Mouse (Mus musculus) C2C12 (cell line): ENCODE measurements around the gene Smim12. TPM values are rescaled to one million over a fixed set of nuclear protein-coding genes. Genes with fewer than 3 reads are reported as not detected.

Source experiments
- H3K27me3 ChIP-seq: one replicate; pipeline ENCODE4 v1.6.1; 2011; ENCODE audit not compliant: control insufficient read depth, insufficient read depth, insufficient read length
- H3K36me3 ChIP-seq: one replicate; pipeline ENCODE4 v1.6.1; 2011; ENCODE audit not compliant: control insufficient read depth, insufficient read depth
- H3K4me3 ChIP-seq: one replicate; pipeline ENCODE4 v1.5.1; 2011; ENCODE audit warnings: mild to moderate bottlenecking, control low read depth; ENCODE audit not compliant: poor library complexity, insufficient read depth, severe bottlenecking
- H3K79me2 ChIP-seq: one replicate; pipeline ENCODE4 v1.6.1; 2011; ENCODE audit not compliant: control insufficient read depth, insufficient read depth
- H3K79me3 ChIP-seq: one replicate; pipeline ENCODE4 v1.6.1; 2011; ENCODE audit warnings: low read depth, control low read depth
- H3ac ChIP-seq: one replicate; pipeline ENCODE3; 2011; ENCODE audit warnings: low read depth; ENCODE audit not compliant: control insufficient read depth, insufficient read length
- CEBPB ChIP-seq: IDR thresholded peaks from one replicate; pipeline ENCODE4 v1.6.1; 2011; ENCODE audit warnings: low read depth, mild to moderate bottlenecking, control low read depth, moderate library complexity
- CTCF ChIP-seq: IDR thresholded peaks from one replicate; pipeline ENCODE4 v1.5.1; 2011; ENCODE audit not compliant: control insufficient read depth, insufficient read depth, insufficient read length
- FOSL1 ChIP-seq: IDR thresholded peaks from one replicate; pipeline ENCODE4 v1.8.0; 2011; ENCODE audit warnings: mild to moderate bottlenecking, low read length; ENCODE audit not compliant: poor library complexity, insufficient read depth, severe bottlenecking
- MAX ChIP-seq: IDR thresholded peaks from one replicate; pipeline ENCODE4 v1.6.1; 2011; ENCODE audit warnings: mild to moderate bottlenecking, control low read depth
- MYOD1 ChIP-seq: IDR thresholded peaks from one replicate; pipeline ENCODE4 v1.6.1; 2011; ENCODE audit warnings: low read depth; ENCODE audit not compliant: control insufficient read depth, insufficient read length
- MYOG ChIP-seq: IDR thresholded peaks from one replicate; pipeline ENCODE4 v1.6.1; 2011; ENCODE audit not compliant: control insufficient read depth, insufficient read length; ENCODE audit errors: extremely low read depth
- USF1 ChIP-seq: IDR thresholded peaks from one replicate; pipeline ENCODE4 v1.6.1; 2011; ENCODE audit warnings: low read depth, mild to moderate bottlenecking, control low read depth, moderate library complexity
- long read RNA-seq, 2 experiments: library from polyadenylated mRNA; unstranded; transcript quantifications; one replicate each; pipeline ENCODE4 v2.0.0; 2019 to 2020
- polyA plus RNA-seq: library from polyadenylated mRNA; unstranded; fragments of >200 nt; fragmentation: generic; extraction: Trizol; gene quantifications from one replicate; pipeline ENCODE4 v1.2.1, GENCODE M21; 2012; ENCODE audit warnings: missing spikeins

The Smim12 gene
- 60.4 TPM for polyA plus RNA-seq
- long read RNA-seq, experiment 1, transcript Smim12-201 (2 exons, 1,022 nt), result major isoform, 36 of 42 reads
- long read RNA-seq, experiment 1, partial matches to known transcripts, result 6 of 42 reads
- long read RNA-seq, experiment 1, other reads (novel, unspliced or antisense), result 0 of 42 reads
- long read RNA-seq, experiment 2, transcript Smim12-201 (2 exons, 1,022 nt), result major isoform, 14 of 15 reads
- long read RNA-seq, experiment 2, partial matches to known transcripts, result 1 of 15 reads
- long read RNA-seq, experiment 2, other reads (novel, unspliced or antisense), result 0 of 15 reads

GRCm38 (mm10) chr4:127243552-127243951 lies at the start of gene Smim12:
Gene Smim12 (plus strand): TSS chr4:127243784.
- peaks cover 11% of the 10 kb centered on the region for H3K36me3 ChIP-seq
- TF ChIP-seq USF1 (no peak), MAX (no peak), MYOG (no peak), CTCF (peak; percentile 52), FOSL1 (no peak), CEBPB (no peak)
- no peaks in the 10 kb centered on the region for H3K27me3 ChIP-seq
- peak within 1 kb of the TSS; percentile 88 for H3ac ChIP-seq
- H3K4me3 ChIP-seq, result peak within 1 kb of the TSS; percentile 92
- peaks cover 8% of the 10 kb centered on the region for H3K79me3 ChIP-seq
- H3K79me2 ChIP-seq, result peaks cover 20% of the 10 kb centered on the region

GRCm38 (mm10) chr4:127194477-127195269 lies 48.9 kb upstream of the Smim12 start:
- Histone ChIP-seq H3K79me3 (no peaks in the 10 kb centered on the region), H3K79me2 (no peaks in the 10 kb centered on the region), H3K4me3 (no peak overlapping the region), H3ac (no peak overlapping the region), H3K36me3 (no peaks in the 10 kb centered on the region), H3K27me3 (peaks cover 30% of the 10 kb centered on the region)
- TF ChIP-seq MYOD1 (no peak), USF1 (no peak)

- no peak overlapping the region for H3K4me3 ChIP-seq
- H3K79me3 ChIP-seq, result no peaks in the 10 kb centered on the region
- no peaks in the 10 kb centered on the region for H3K36me3 ChIP-seq
- no peak overlapping the region for H3ac ChIP-seq
- no peaks in the 10 kb centered on the region for H3K79me2 ChIP-seq
- no peak for TF ChIP-seq USF1
- peaks cover 24% of the 10 kb centered on the region for H3K27me3 ChIP-seq
Measured at GRCm38 (mm10) chr4:127198609-127199008, 45.0 kb upstream of the Smim12 start.

GRCm38 (mm10) chr4:127199406-127199805 lies 44.2 kb upstream of the Smim12 start:
- H3K79me3 ChIP-seq, result no peaks in the 10 kb centered on the region
- H3K4me3 ChIP-seq, result no peak overlapping the region
- H3K36me3 ChIP-seq, result no peaks in the 10 kb centered on the region
- no peaks in the 10 kb centered on the region for H3K79me2 ChIP-seq
- H3ac ChIP-seq, result no peak overlapping the region
- no peak for TF ChIP-seq MYOD1
- TF ChIP-seq FOSL1, result no peak
- no peak for TF ChIP-seq CTCF
- TF ChIP-seq MYOG, result no peak
- TF ChIP-seq MAX, result no peak
- TF ChIP-seq USF1, result no peak
- no peak for TF ChIP-seq CEBPB
- H3K27me3 ChIP-seq, result peaks cover 22% of the 10 kb centered on the region

GRCm38 (mm10) chr4:127200164-127200722 lies 43.3 kb upstream of the Smim12 start:
- Histone ChIP-seq H3K36me3 (no peaks in the 10 kb centered on the region), H3K79me2 (no peaks in the 10 kb centered on the region), H3ac (no peak overlapping the region), H3K27me3 (peaks cover 15% of the 10 kb centered on the region), H3K4me3 (no peak overlapping the region), H3K79me3 (no peaks in the 10 kb centered on the region)
- TF ChIP-seq USF1, result no peak
- TF ChIP-seq FOSL1, result no peak
- TF ChIP-seq CEBPB, result no peak
- TF ChIP-seq MYOD1, result no peak
- no peak for TF ChIP-seq CTCF
- no peak for TF ChIP-seq MAX
- TF ChIP-seq MYOG, result no peak
